Mouse (Mus musculus): Measurements from ENCODE around the gene Spryd3. TPM values are rescaled to one million over a fixed set of nuclear protein-coding genes. Genes with fewer than 3 reads are reported as not detected.
"Not testable (repeated sequence)": the region's sequence is repeated elsewhere in the genome, so short reads cannot be mapped to it uniquely, and the experiment has no call there.

Spryd3 gene
- total and polyA plus RNA-seq, 3 experiments: 13.4 to 23.1 (median 14.2) TPM

GRCm38 (mm10) chr15:102080429-102080828 lies 55.6 kb downstream of the Spryd3 start:
- no peak overlapping the region for H3K27ac ChIP-seq
- no peak overlapping the region for H3K9ac ChIP-seq (ENCODE audit: low read depth, low read length)
- TF ChIP-seq EP300 (IDR thresholded peaks at IDR 0.05; ENCODE audit: insufficient read depth, low read depth, low read length) (no peak), CTCF (IDR thresholded peaks at IDR 0.05) (peak; percentile 28; the same call in 1 of the 2 replicates)
- no peaks in the 10 kb centered on the region for H3K27me3 ChIP-seq (ENCODE audit: control insufficient read depth, insufficient read depth, low read length)
- H3K4me1 ChIP-seq (ENCODE audit: control insufficient read depth, insufficient read depth, low read length): no peaks in the 10 kb centered on the region; the same call in 1 of the 2 replicates
- 43% methylated on average over 2 of the region's 2 CpGs for WGBS
- peaks cover 3% of the 10 kb centered on the region; the same call in 1 of the 2 replicates for H3K79me2 ChIP-seq (replicated peaks; ENCODE audit: control insufficient read depth, insufficient read depth, low read length)
- DNase-seq: no peak
- intact Hi-C loops (cut with DNase I): no loop called here
- no peak overlapping the region for H3K4me3 ChIP-seq
- H3K36me3 ChIP-seq (ENCODE audit: control insufficient read depth, insufficient read depth, low read length): peaks cover 6% of the 10 kb centered on the region

- H3K27ac ChIP-seq; DNase-seq; H3K4me3 ChIP-seq; H3K27me3 ChIP-seq (ENCODE audit: control insufficient read depth, insufficient read depth, low read length); H3K4me1 ChIP-seq (ENCODE audit: control insufficient read depth, insufficient read depth, low read length); H3K9ac ChIP-seq (ENCODE audit: low read depth, low read length); H3K36me3 ChIP-seq (ENCODE audit: control insufficient read depth, insufficient read depth, low read length); H3K79me2 ChIP-seq (replicated peaks; ENCODE audit: control insufficient read depth, insufficient read depth, low read length): not testable (repeated sequence)
- WGBS: 64% methylated on average over 8 of the region's 8 CpGs
- intact Hi-C loops (cut with DNase I): loop anchor here (2.0 to 10.0 kb wide), 2 partner anchors 15 to 595 kb away; partner anchors contain the start of gene Atp5g2
These were observed 56.1 kb downstream of the Spryd3 start for GRCm38 (mm10) chr15:102079924-102080323.

GRCm38 (mm10) chr15:102079221-102079620 lies 56.8 kb downstream of the Spryd3 start:
- Histone ChIP-seq H3K4me3 (no peak overlapping the region), H3K79me2 (replicated peaks; ENCODE audit: control insufficient read depth, insufficient read depth, low read length) (peaks cover 6% of the 10 kb centered on the region; the same call in 1 of the 2 replicates), H3K4me1 (ENCODE audit: control insufficient read depth, insufficient read depth, low read length) (no peaks in the 10 kb centered on the region; the same call in 1 of the 2 replicates), H3K36me3 (ENCODE audit: control insufficient read depth, insufficient read depth, low read length) (peaks cover 10% of the 10 kb centered on the region), H3K27ac (no peak overlapping the region), H3K9ac (ENCODE audit: low read depth, low read length) (no peak overlapping the region), H3K27me3 (ENCODE audit: control insufficient read depth, insufficient read depth, low read length) (no peaks in the 10 kb centered on the region)
- intact Hi-C loops (cut with DNase I): loop anchor here (2.0 to 10.0 kb wide), 2 partner anchors 16 to 596 kb away; partner anchors contain the start of gene Atp5g2
- WGBS: 68% methylated on average over 4 of the region's 4 CpGs
- DNase-seq: no peak
- TF ChIP-seq POLR2A (IDR thresholded peaks at IDR 0.05; ENCODE audit: insufficient read depth, low read depth, low read length) (no peak), EP300 (IDR thresholded peaks at IDR 0.05; ENCODE audit: insufficient read depth, low read depth, low read length) (no peak), CTCF (IDR thresholded peaks at IDR 0.05) (no peak)

- 74% methylated on average over 2 of the region's 2 CpGs for WGBS
- Histone ChIP-seq H3K79me2 (replicated peaks; ENCODE audit: control insufficient read depth, insufficient read depth, low read length) (peaks cover 6% of the 10 kb centered on the region; the same call in 1 of the 2 replicates), H3K4me3 (no peak overlapping the region), H3K36me3 (ENCODE audit: control insufficient read depth, insufficient read depth, low read length) (peaks cover 10% of the 10 kb centered on the region), H3K4me1 (ENCODE audit: control insufficient read depth, insufficient read depth, low read length) (no peaks in the 10 kb centered on the region; the same call in 1 of the 2 replicates), H3K27ac (no peak overlapping the region), H3K27me3 (ENCODE audit: control insufficient read depth, insufficient read depth, low read length) (no peaks in the 10 kb centered on the region), H3K9ac (ENCODE audit: low read depth, low read length) (no peak overlapping the region)
- TF ChIP-seq POLR2A (IDR thresholded peaks at IDR 0.05; ENCODE audit: insufficient read depth, low read depth, low read length): no peak
- TF ChIP-seq CTCF (IDR thresholded peaks at IDR 0.05): no peak
- TF ChIP-seq EP300 (IDR thresholded peaks at IDR 0.05; ENCODE audit: insufficient read depth, low read depth, low read length): no peak
- DNase-seq: no peak
- intact Hi-C loops (cut with DNase I): loop anchor here (10.0 kb wide), 1 partner anchor 598 kb away; the partner anchor contains the start of gene Atp5g2
These were observed 58.8 kb downstream of the Spryd3 start for GRCm38 (mm10) chr15:102077111-102077677.

GRCm38 (mm10) chr15:102074876-102075585 lies 61.0 kb downstream of the Spryd3 start:
- Histone ChIP-seq H3K36me3 (ENCODE audit: control insufficient read depth, insufficient read depth, low read length) (peaks cover 7% of the 10 kb centered on the region), H3K79me2 (replicated peaks; ENCODE audit: control insufficient read depth, insufficient read depth, low read length) (peaks cover 6% of the 10 kb centered on the region; the same call in 1 of the 2 replicates), H3K27me3 (ENCODE audit: control insufficient read depth, insufficient read depth, low read length) (no peaks in the 10 kb centered on the region), H3K9ac (ENCODE audit: low read depth, low read length) (no peak overlapping the region; the same call in 1 of the 2 replicates), H3K4me3 (peak overlapping the region; percentile 88), H3K27ac (no peak overlapping the region), H3K4me1 (ENCODE audit: control insufficient read depth, insufficient read depth, low read length) (no peaks in the 10 kb centered on the region; the same call in 1 of the 2 replicates)
- DNase-seq: no peak
- intact Hi-C loops (cut with DNase I): loop anchor here (10.0 kb wide), 1 partner anchor 600 kb away; the partner anchor contains the start of gene Atp5g2
- 5% methylated on average over 11 of the region's 11 CpGs for WGBS
- no peak for TF ChIP-seq EP300 (IDR thresholded peaks at IDR 0.05; ENCODE audit: insufficient read depth, low read depth, low read length)
- TF ChIP-seq POLR2A (IDR thresholded peaks at IDR 0.05; ENCODE audit: insufficient read depth, low read depth, low read length): no peak
- TF ChIP-seq CTCF (IDR thresholded peaks at IDR 0.05): no peak
